Mouse (Mus musculus): ENCODE measurements around the gene Dab1. TPM values are rescaled to one million over a fixed set of nuclear protein-coding genes. Genes with fewer than 3 reads are reported as not detected.

Gene Dab1
- polyA plus RNA-seq, 1 experiment from 2014 or later: 69.6 TPM

DNA sequence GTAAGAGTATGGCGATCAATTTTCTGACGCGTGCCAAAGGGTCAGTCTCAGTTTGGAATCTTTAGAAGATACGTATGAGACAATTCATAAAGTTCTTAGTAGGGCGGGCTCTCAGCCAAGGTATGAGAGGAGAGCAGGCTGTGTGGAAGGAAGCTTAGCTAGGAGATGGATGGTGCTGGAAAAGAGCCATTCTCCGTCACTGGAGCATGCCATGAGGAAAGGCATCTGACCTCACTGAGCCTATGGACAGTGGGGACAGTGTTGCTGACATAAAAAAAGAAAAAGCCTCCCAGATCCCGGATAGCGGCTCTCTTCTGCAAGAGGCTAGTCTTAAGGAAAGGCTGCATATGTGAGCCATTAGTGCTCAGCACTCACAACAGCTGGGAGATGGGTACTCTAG is 579.5 kb downstream of the Dab1 start:
- Histone ChIP-seq H3K27me3 (no peaks in the 10 kb centered on the region), H3K9ac (no peak overlapping the region), H3K27ac (no peak overlapping the region), H3K9me3 (no peaks in the 10 kb centered on the region), H3K36me3 (no peaks in the 10 kb centered on the region), H3K4me1 (replicated peaks) (peaks cover 4% of the 10 kb centered on the region; the same call in 1 of the 2 replicates), H3K4me3 (no peak overlapping the region), H3K4me2 (no peak overlapping the region)
- ATAC-seq (ENCODE audit: low FRiP score): no peak
- WGBS: 89% methylated on average over 8 of the region's 8 CpGs

DNA sequence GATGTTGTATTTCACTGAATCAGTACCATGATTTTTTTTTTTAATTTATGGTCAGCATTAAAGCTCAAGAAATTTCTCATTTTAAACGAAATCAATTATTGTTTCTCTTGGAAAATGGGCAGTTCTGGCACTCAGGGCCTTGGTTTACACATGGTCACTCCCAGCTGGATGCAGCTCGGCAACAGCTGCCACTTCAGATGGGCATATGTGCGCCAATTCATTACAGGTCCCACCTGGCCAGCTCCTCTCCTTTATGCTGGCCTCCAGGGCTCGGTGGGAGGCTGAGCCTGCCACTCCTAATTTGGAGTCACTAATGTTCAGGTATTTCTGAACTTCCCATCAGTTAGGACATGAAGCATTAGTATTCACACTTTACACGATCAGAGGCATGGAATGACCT is 582.5 kb downstream of the Dab1 start:
- H3K4me3 ChIP-seq: no peak overlapping the region
- WGBS: 64% methylated on average over 5 of the region's 5 CpGs
- no peaks in the 10 kb centered on the region for H3K9me3 ChIP-seq
- H3K27me3 ChIP-seq: no peaks in the 10 kb centered on the region
- H3K4me1 ChIP-seq (replicated peaks): peaks cover 10% of the 10 kb centered on the region
- H3K4me2 ChIP-seq: no peak overlapping the region
- no peaks in the 10 kb centered on the region for H3K36me3 ChIP-seq
- no peak overlapping the region for H3K27ac ChIP-seq
- no peak for ATAC-seq (ENCODE audit: low FRiP score)
- no peak overlapping the region for H3K9ac ChIP-seq

DNA sequence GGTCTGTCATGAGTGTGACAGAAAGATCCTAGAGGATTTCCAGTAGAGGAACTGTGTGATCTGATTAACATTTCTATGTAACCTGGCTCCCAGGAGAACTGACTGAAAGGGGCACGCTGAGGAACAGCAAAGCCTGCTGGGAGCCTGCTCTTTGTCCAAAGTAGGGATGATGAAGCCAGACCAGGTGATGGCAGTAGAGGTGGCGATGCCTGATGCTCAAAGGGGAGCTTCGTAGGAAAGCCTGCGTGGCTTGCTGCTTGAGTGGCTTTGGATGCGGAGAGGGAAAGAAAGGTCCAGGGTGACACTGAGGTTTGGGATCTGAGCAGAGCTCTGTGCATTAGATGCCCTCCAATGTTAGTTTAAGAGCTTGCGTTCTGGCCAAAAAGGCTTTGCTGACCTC is 584.9 kb downstream of the Dab1 start:
- no peak overlapping the region for H3K4me3 ChIP-seq
- H3K36me3 ChIP-seq: no peaks in the 10 kb centered on the region
- H3K9ac ChIP-seq: peak overlapping the region; percentile 39; the same call in 1 of the 2 replicates
- no peak overlapping the region for H3K4me2 ChIP-seq
- peaks cover 7% of the 10 kb centered on the region; the same call in 1 of the 2 replicates for H3K4me1 ChIP-seq (replicated peaks)
- no peaks in the 10 kb centered on the region for H3K9me3 ChIP-seq
- 31% methylated on average over 6 of the region's 6 CpGs for WGBS
- no peaks in the 10 kb centered on the region for H3K27me3 ChIP-seq
- ATAC-seq (ENCODE audit: low FRiP score): no peak
- H3K27ac ChIP-seq: no peak overlapping the region

DNA sequence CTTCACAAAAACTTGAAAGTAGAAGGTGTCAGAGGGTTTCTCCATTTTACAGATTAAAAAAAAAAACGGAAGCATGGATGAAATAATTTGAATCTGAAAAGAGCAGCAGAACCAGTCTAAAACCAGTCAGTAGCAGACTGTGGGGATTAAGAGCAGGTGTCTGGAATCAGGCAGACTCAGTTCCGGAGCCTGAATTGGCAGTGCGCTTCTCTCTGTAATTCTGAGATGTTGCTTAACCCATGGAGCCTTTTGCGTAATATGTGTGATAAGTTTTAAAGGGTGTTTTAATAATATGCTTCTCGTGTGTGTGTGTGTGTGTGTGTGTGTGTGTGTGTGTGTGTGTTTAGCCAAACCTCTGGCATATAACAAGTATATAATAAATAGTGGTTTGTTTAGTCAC is 587.5 kb downstream of the Dab1 start:
- H3K4me1 ChIP-seq (replicated peaks): peaks cover 11% of the 10 kb centered on the region
- no peaks in the 10 kb centered on the region for H3K36me3 ChIP-seq
- no peaks in the 10 kb centered on the region for H3K9me3 ChIP-seq
- H3K27me3 ChIP-seq: no peaks in the 10 kb centered on the region
- H3K27ac ChIP-seq: no peak overlapping the region
- no peak overlapping the region for H3K4me2 ChIP-seq
- no peak overlapping the region for H3K4me3 ChIP-seq
- ATAC-seq (ENCODE audit: low FRiP score): no peak
- WGBS: 83% methylated on average over 5 of the region's 5 CpGs
- H3K9ac ChIP-seq: no peak overlapping the region

DNA sequence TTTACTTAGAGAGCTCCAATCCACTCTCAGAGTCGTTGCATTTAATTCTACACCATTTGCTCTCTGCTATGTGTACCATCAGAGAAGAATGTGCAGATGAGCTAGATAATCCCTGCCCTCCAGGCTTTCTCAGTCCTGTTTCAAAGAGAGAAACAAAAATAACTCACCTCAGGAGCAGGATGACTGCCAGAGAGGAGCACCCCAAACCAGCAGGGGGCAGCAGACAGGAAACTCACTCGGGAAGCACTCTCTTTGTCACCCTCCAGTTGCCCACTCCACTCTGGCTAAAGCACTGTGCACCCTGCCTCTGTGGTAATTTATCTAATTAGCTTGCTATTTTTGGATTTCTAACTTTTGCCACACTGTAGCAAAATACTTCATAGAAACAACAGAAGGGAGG is 589.9 kb downstream of the Dab1 start:
- no peak for ATAC-seq (ENCODE audit: low FRiP score)

DNA sequence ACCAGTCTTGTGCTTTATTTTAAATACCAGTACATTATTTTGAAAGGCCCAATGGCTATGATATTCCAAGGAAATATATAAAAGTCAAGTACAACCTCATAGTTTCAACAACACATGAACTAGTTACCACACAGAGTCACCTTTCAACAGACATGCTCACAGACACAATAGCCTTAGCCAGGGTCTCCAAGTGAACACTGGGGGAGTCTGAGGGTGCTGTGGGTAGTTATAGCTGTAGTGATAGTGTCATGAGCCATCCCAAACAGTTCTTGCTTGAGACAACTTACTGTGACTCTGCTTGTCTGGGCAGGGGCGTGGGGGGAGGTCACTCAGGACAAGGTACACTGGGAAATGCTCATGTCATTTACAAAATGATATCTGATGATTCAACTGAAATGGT is 591.6 kb downstream of the Dab1 start:
- Histone ChIP-seq H3K27ac (no peak overlapping the region), H3K4me1 (replicated peaks) (peaks cover 14% of the 10 kb centered on the region; the same call in 1 of the 2 replicates), H3K36me3 (no peaks in the 10 kb centered on the region), H3K27me3 (0 out of 2 replicates have a peak, but pooled peaks cover under 1% of the 10 kb centered on the region), H3K9ac (no peak overlapping the region), H3K4me2 (no peak overlapping the region), H3K9me3 (no peaks in the 10 kb centered on the region), H3K4me3 (no peak overlapping the region)
- WGBS: 86% methylated on average over 1 of the region's 1 CpGs
- ATAC-seq (ENCODE audit: low FRiP score): no peak

More for the DNA sequence above, 589.9 kb downstream of the Dab1 start:
- H3K9me3 ChIP-seq: no peaks in the 10 kb centered on the region
- H3K9ac ChIP-seq: no peak overlapping the region
- H3K27me3 ChIP-seq: no peaks in the 10 kb centered on the region
- no peaks in the 10 kb centered on the region for H3K36me3 ChIP-seq
- no peak overlapping the region for H3K4me2 ChIP-seq
- H3K4me3 ChIP-seq: no peak overlapping the region
- peaks cover 10% of the 10 kb centered on the region for H3K4me1 ChIP-seq (replicated peaks)
- no peak overlapping the region for H3K27ac ChIP-seq
- 43% methylated on average over 2 of the region's 2 CpGs for WGBS

DNA sequence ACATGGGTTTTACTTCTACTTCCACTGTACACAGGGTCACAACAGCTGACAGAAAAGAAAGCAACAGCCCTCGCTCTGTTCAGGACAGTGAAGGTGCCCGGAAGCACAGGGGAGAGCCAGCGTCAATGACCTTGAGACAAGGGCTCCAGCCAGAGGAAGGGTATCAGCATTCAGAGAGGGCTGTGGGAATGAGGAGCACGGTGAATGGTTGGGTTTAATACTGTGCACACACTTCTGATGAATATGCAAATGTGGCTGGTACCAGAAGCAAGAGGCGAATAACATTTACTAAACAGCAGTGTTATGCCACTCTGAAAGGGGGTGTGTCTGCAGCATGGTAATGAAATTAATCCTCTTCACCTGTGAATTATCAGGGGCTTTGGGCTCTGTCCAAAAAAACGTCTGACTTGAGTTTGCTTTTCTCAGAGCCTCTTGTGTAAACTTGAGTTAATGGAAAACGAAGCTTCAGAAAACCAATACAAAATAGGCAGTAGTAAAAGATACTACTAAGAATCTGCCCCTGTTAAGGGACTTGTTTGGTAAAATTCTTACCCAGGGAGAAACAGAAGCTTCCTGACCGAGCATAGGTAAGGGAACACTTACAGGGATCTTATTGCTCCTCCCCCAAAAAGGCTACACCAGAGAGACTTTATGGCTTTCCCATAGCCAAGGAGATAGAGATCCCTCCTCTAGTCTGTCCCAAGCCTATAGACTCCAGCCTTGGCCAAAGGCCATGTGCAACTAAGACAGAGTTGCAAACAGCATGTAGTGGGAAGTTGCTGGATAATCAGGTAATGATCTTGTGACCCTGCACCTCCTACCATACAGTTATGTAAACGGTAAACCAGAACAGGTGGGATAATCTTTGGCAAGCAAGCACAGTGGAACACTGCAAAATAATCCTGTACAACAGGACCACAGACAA is 592.6 kb downstream of the Dab1 start:
- H3K4me3 ChIP-seq: no peak overlapping the region
- H3K4me1 ChIP-seq (replicated peaks): peaks cover 16% of the 10 kb centered on the region
- H3K9ac ChIP-seq: no peak overlapping the region
- H3K4me2 ChIP-seq: no peak overlapping the region
- no peak for ATAC-seq (ENCODE audit: low FRiP score)
- no peaks in the 10 kb centered on the region for H3K9me3 ChIP-seq
- no peaks in the 10 kb centered on the region for H3K36me3 ChIP-seq
- H3K27me3 ChIP-seq: 0 out of 2 replicates have a peak, but pooled peaks cover 4% of the 10 kb centered on the region
- WGBS: 65% methylated on average over 9 of the region's 9 CpGs
- H3K27ac ChIP-seq: no peak overlapping the region

DNA sequence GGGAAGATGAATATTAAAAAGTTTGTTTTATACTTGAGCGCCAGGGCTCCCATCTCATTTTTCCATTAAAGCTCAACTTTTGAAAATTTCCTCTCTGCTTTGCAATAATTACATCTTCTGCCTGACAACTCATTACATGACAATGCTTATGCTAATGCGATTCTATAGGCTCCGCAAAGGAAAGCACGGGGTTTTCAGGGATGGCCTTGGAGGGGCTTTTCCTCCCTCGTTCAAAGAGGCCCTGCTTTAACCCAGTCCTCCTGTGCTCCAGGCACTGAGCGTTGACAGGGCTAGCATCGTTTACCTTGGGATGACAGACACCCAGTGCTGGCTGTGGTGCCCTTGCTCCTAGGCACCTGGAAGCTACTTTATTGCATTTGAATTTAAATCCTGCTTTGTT is 595.6 kb downstream of the Dab1 start:
- Histone ChIP-seq H3K27me3 (0 out of 2 replicates have a peak, but pooled peaks cover 4% of the 10 kb centered on the region), H3K9me3 (no peaks in the 10 kb centered on the region), H3K4me3 (no peak overlapping the region), H3K36me3 (no peaks in the 10 kb centered on the region), H3K4me1 (replicated peaks) (peaks cover 32% of the 10 kb centered on the region), H3K9ac (no peak overlapping the region), H3K4me2 (no peak overlapping the region), H3K27ac (no peak overlapping the region)
- WGBS: 26% methylated on average over 7 of the region's 7 CpGs
- no peak for ATAC-seq (ENCODE audit: low FRiP score)

DNA sequence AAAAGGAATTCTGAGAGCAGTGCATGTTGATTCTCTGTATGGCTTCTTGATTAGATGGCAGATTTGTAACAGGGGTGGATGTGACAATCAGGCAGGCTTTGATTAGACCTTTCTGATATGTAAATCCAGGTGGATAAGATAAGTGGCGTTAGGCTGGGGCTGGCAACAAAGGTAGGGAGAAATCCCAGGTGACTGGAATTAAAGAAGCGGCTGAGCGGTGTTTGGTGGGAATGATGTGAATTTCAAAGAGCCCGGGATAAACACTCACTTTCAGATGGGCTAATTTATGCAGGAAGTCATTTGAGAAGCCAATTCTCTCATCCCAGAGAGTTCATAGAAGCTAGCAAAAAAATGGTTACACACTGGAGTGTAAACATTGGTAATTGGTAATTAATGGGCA is 598.2 kb downstream of the Dab1 start:
- Histone ChIP-seq H3K27ac (no peak overlapping the region; the same call in 1 of the 2 replicates), H3K9ac (no peak overlapping the region), H3K27me3 (0 out of 2 replicates have a peak, but pooled peaks cover 4% of the 10 kb centered on the region), H3K4me1 (replicated peaks) (peaks cover 23% of the 10 kb centered on the region), H3K9me3 (no peaks in the 10 kb centered on the region), H3K4me2 (peak overlapping the region; percentile 18; the same call in 1 of the 2 replicates), H3K36me3 (no peaks in the 10 kb centered on the region), H3K4me3 (no peak overlapping the region)
- no peak for ATAC-seq (ENCODE audit: low FRiP score)
- 23% methylated on average over 4 of the region's 4 CpGs for WGBS

DNA sequence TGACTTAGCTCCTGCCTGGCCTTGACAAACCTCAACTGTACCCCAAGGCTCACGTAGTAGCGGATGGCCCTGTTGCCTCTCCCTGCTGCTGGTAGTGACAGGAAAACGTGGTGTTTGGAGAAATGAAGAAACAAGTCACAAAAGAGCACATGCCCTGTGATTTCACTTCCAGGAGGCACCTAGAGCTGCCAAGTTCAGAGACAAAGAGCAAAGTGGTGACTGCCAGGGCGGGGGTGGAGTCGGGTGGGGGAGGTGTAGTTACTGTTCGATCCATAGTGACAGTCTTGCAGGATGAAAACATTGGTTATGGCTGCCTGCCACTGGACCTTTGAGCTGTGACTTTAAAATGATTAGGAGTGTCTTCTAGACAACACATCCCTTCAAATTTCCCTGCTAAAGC is 599.6 kb downstream of the Dab1 start:
- Histone ChIP-seq H3K27me3 (0 out of 2 replicates have a peak, but pooled peaks cover 4% of the 10 kb centered on the region), H3K4me2 (no peak overlapping the region), H3K36me3 (no peaks in the 10 kb centered on the region), H3K27ac (no peak overlapping the region), H3K4me1 (replicated peaks) (peaks cover 23% of the 10 kb centered on the region), H3K9ac (no peak overlapping the region), H3K9me3 (no peaks in the 10 kb centered on the region), H3K4me3 (no peak overlapping the region)
- no peak for ATAC-seq (ENCODE audit: low FRiP score)
- 62% methylated on average over 6 of the region's 6 CpGs for WGBS

DNA sequence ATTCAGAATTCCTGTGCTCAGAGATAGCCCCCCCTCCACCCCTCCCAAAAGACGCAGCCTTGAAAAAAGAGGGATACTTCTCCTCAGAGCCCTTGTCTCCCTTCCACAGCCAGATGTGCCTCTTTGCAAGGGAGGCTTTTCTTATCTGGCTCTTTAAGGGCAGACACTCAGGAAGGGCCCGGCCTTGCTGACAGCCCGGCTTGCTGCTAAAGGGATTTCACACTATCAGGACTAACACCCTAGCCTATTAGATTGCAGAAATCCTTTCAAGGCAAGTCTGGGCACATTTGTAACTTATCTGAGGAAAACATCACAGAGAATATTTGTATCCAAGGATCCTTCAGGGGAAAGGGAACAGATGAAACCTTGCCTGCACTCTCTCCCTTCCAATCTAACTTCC is 600.9 kb downstream of the Dab1 start:
- ATAC-seq (ENCODE audit: low FRiP score): no peak
- Histone ChIP-seq H3K27ac (no peak overlapping the region), H3K9ac (no peak overlapping the region), H3K9me3 (no peaks in the 10 kb centered on the region), H3K4me3 (no peak overlapping the region), H3K36me3 (no peaks in the 10 kb centered on the region), H3K4me1 (replicated peaks) (peaks cover 18% of the 10 kb centered on the region), H3K27me3 (0 out of 2 replicates have a peak, but pooled peaks cover 4% of the 10 kb centered on the region), H3K4me2 (no peak overlapping the region)
- WGBS: 67% methylated on average over 3 of the region's 3 CpGs

DNA sequence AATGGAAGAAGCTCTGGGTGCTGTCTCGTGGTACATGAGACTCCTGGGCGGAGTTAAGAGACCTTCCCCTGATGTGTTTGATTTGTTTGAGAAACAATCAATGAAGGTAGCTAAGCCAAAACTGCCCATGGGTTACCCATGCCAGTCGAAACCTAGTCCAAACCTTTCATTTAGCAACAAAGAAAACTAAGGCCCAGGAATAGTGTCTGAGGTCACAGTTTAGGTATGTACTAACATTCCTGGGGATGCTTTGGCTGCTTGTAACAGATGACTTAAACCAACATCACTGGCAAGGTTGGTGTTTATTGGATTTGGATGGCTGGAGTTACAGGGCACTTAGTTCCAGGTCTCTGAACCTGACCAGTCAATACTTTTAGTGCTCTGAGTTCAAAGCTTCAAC is 610.1 kb downstream of the Dab1 start:
- ATAC-seq (ENCODE audit: low FRiP score): no peak
- no peaks in the 10 kb centered on the region for H3K36me3 ChIP-seq
- no peaks in the 10 kb centered on the region for H3K27me3 ChIP-seq
- WGBS: 89% methylated on average over 3 of the region's 3 CpGs
- H3K4me2 ChIP-seq: no peak overlapping the region
- no peak overlapping the region for H3K9ac ChIP-seq
- H3K4me3 ChIP-seq: no peak overlapping the region
- H3K27ac ChIP-seq: no peak overlapping the region
- peaks cover 7% of the 10 kb centered on the region; the same call in 1 of the 2 replicates for H3K4me1 ChIP-seq (replicated peaks)
- no peaks in the 10 kb centered on the region for H3K9me3 ChIP-seq

DNA sequence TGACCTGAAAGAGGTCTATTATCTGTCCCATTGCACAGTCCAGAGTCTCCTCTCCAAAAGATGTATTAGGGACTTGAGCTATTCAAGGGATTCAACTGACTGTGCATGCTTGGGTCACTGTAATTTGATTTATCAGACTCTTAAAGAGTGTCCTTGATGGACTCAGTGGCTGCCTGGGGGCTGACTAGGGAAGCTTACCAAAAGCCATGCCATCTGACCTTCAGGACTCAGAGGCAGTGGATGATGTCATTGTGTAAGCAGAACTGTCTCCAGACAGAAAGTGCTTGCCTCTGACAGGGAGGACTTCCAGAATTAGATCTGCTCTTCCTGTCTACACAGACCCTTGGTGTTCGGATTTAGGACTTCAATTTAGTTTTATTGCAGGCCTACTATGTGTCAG is 627.3 kb downstream of the Dab1 start:
- no peaks in the 10 kb centered on the region for H3K4me1 ChIP-seq (replicated peaks)
- no peak overlapping the region for H3K9ac ChIP-seq
- H3K36me3 ChIP-seq: no peaks in the 10 kb centered on the region
- no peak overlapping the region for H3K4me3 ChIP-seq
- H3K27ac ChIP-seq: no peak overlapping the region
- no peaks in the 10 kb centered on the region for H3K9me3 ChIP-seq
- no peak for ATAC-seq (ENCODE audit: low FRiP score)
- H3K27me3 ChIP-seq: no peaks in the 10 kb centered on the region
- 72% methylated on average over 1 of the region's 1 CpGs for WGBS
- no peak overlapping the region for H3K4me2 ChIP-seq
